Mouse (Mus musculus) A20 (cell line): Measurements from ENCODE around the gene Gm5431.

Experiments used
- DNase-seq: peaks from one replicate; pipeline ENCODE4 v3.0.0-alpha.2; 2011; ENCODE audit warnings: low read depth, low spot score

Gm5431 gene

DNA sequence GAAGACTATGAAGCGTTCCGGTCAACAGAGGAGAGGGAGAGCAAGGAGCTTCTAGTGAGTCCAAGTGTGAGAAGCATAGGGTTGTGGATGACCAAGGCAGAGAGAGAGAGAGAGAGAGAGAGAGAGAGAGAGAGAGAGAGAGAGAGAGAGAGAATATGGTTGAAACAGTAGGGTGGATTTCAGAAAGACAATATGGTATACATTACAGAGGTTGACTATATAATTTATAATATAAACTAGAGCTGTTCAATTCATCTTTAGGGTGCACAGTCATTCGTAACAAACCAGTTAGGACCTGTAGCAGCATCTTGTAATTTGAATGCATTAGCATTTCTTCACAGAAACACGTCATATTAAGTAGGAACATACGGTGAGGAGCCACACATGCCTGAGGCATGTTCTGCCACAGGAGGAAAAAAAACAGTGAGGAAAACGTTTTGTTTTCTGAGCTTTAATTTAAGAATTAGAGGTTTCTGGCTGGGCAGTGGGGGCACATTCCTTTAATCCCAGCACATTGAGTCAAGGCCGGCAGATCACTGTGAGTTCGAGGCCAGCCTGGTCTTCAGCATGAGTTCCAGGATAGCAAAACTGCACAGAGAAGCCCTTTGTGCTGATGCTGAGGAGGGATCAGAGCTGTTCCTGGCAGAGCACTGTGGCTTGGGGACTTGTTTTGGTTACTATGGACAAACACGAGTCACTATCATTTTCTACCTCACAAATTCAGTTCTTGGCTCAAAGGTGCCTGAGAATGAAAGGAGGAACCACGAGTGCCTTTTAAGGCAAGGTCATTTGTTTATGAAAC is 62.9 kb downstream of the Gm5431 start:
- peak; percentile 79 for DNase-seq

- DNase-seq, result peak; percentile 96
These were observed 63.7 kb downstream of the Gm5431 start for GRCm38 (mm10) chr11:48838181-48838797.
